Mouse (Mus musculus) CD4-positive, CD25-positive, alpha-beta regulatory T cell, adult 9 weeks (primary cell): ENCODE data around the gene Olfr397. TPM values are rescaled to one million over a fixed set of nuclear protein-coding genes. Genes with fewer than 3 reads are reported as not detected.

Source experiments
- polyA plus RNA-seq: library from polyadenylated mRNA; unstranded; fragments of 100-300 nt; shearing (Covaris generic); gene quantifications from one replicate; pipeline ENCODE4 v1.2.1, GENCODE M21; 2017

Olfr397 gene
- polyA plus RNA-seq, result not detected

GRCm38 (mm10) chr11:73960517-73960916 lies at the start of gene Olfr397:
TSS of gene Olfr397 (plus strand) at chr11:73960817.

DNA sequence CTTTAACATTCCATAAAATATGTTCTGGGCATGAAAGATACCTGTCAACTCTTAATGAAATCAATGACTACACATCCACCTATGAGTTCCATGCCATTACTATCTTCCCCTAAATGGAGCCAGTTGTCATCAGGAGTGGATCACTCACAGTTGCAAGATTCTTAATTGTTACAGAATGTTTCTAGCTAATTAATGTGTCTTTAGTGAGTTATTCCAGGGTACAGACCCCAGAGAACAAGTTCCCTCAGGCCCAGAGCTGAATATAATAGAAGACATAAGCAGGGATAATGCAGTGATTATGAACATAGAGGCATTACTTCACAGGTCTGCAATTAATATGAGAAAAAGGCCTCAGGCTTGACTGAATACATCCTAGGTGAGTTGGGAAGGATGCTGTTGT lies 24.2 kb upstream of the Olfr397 start, which contains the start of gene Olfr23:
Gene Olfr23, plus strand, starts transcription at position 301 of the 400 bp plus-strand sequence.

DNA sequence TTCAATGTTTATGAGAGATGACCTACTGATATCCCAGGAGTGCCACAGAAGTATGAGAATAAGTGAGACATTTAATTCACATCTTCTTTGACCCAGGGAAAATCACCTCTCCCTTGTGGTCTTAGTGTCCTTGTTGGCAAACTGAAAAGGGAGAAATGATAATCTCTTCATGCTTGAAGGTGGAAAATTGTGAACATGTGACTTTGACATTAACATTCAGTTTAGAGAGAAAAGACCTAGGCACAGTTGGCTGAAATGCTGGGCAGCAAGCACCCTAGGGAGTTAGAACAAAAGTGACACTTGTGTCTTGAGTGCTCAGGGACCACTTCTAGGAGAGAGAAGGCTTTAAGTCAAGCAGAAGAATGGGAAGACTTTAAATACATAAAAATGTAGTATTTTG lies 29.7 kb downstream of the Olfr397 start, which contains the start of gene Olfr398:
Gene Olfr398, minus strand, starts transcription at position 101 of the 400 bp plus-strand sequence.

Other genes starting within 250 kb of the Olfr397 start
- gene Olfr389, start 180.1 kb upstream of the Olfr397 start, polyA plus RNA-seq, result not detected
- not detected for gene Olfr390, start 177.9 kb upstream of the Olfr397 start, polyA plus RNA-seq
- gene Olfr391-ps, start 157.8 kb upstream of the Olfr397 start, polyA plus RNA-seq, result not detected
- gene Olfr392, start 143.8 kb upstream of the Olfr397 start, polyA plus RNA-seq, result not detected
- gene Olfr393, start 109.4 kb upstream of the Olfr397 start, polyA plus RNA-seq, result not detected
- not detected for gene Olfr394, start 70.0 kb upstream of the Olfr397 start, polyA plus RNA-seq
- gene Olfr395, start 51.5 kb upstream of the Olfr397 start, polyA plus RNA-seq, result not detected
- not detected for gene Olfr23, start 24.1 kb upstream of the Olfr397 start, polyA plus RNA-seq
- not detected for gene Olfr398, start 29.6 kb downstream of the Olfr397 start, polyA plus RNA-seq
- not detected for gene Olfr139, start 95.7 kb downstream of the Olfr397 start, polyA plus RNA-seq
- not detected for gene Olfr399, start 95.8 kb downstream of the Olfr397 start, polyA plus RNA-seq
- gene Zfp616, start 109.1 kb downstream of the Olfr397 start, polyA plus RNA-seq, result not detected
- not detected for gene Olfr401, start 152.9 kb downstream of the Olfr397 start, polyA plus RNA-seq
- gene Olfr402, start 192.7 kb downstream of the Olfr397 start, polyA plus RNA-seq, result not detected
- gene Olfr403, start 225.4 kb downstream of the Olfr397 start, polyA plus RNA-seq, result not detected